Mouse (Mus musculus): Measurements from ENCODE around the gene Mrps27.
"Not testable (repeated sequence)": the region's sequence is repeated elsewhere in the genome, so short reads cannot be mapped to it uniquely, and the experiment has no call there.

Mrps27 gene

GRCm38 (mm10) chr13:99344599-99345575 lies at the start of gene Mrps27, which contains the start of gene Ptcd2:
TSS of gene Mrps27 (plus strand) at chr13:99344786.
TSS of gene Ptcd2 (minus strand) at chr13:99344705.
- DNase-seq (ENCODE audit: low read depth in 1 of 2, low spot score in 2 of 2): peak; percentile 91

- no peak for DNase-seq (ENCODE audit: low read depth in 1 of 2, low spot score in 2 of 2)
Observed at GRCm38 (mm10) chr13:99299921-99300320, 44.7 kb upstream of the Mrps27 start.

- DNase-seq (ENCODE audit: low read depth in 1 of 2, low spot score in 2 of 2): no peak
Observed at GRCm38 (mm10) chr13:99303846-99304245, 40.7 kb upstream of the Mrps27 start.

- no peak for DNase-seq (ENCODE audit: low read depth in 1 of 2, low spot score in 2 of 2)
Observed at GRCm38 (mm10) chr13:99304365-99304764, 40.2 kb upstream of the Mrps27 start.

- DNase-seq (ENCODE audit: low read depth in 1 of 2, low spot score in 2 of 2): no peak
Observed at GRCm38 (mm10) chr13:99305186-99305585, 39.4 kb upstream of the Mrps27 start.

- no peak for DNase-seq (ENCODE audit: low read depth in 1 of 2, low spot score in 2 of 2)
Observed at GRCm38 (mm10) chr13:99306164-99306563, 38.4 kb upstream of the Mrps27 start.

GRCm38 (mm10) chr13:99307930-99308359 lies 36.6 kb upstream of the Mrps27 start:
- no peak for DNase-seq (ENCODE audit: low read depth in 1 of 2, low spot score in 2 of 2)

- DNase-seq (ENCODE audit: low read depth in 1 of 2, low spot score in 2 of 2): no peak
Observed at GRCm38 (mm10) chr13:99308393-99308792, 36.2 kb upstream of the Mrps27 start.

GRCm38 (mm10) chr13:99314098-99314497 lies 30.5 kb upstream of the Mrps27 start:
- no peak for DNase-seq (ENCODE audit: low read depth in 1 of 2, low spot score in 2 of 2)

GRCm38 (mm10) chr13:99314657-99315181 lies 29.9 kb upstream of the Mrps27 start:
- no peak for DNase-seq (ENCODE audit: low read depth in 1 of 2, low spot score in 2 of 2)

GRCm38 (mm10) chr13:99316366-99316765 lies 28.2 kb upstream of the Mrps27 start:
- DNase-seq (ENCODE audit: low read depth in 1 of 2, low spot score in 2 of 2): no peak

- no peak for DNase-seq (ENCODE audit: low read depth in 1 of 2, low spot score in 2 of 2)
Observed at GRCm38 (mm10) chr13:99317058-99317457, 27.5 kb upstream of the Mrps27 start.

GRCm38 (mm10) chr13:99320453-99320852 lies 24.1 kb upstream of the Mrps27 start:
- DNase-seq (ENCODE audit: low read depth in 1 of 2, low spot score in 2 of 2): no peak

GRCm38 (mm10) chr13:99322915-99323314 lies 21.7 kb upstream of the Mrps27 start:
- not testable (repeated sequence) for DNase-seq (ENCODE audit: low read depth in 1 of 2, low spot score in 2 of 2)

GRCm38 (mm10) chr13:99323632-99324336 lies 20.8 kb upstream of the Mrps27 start:
- peak in 1 of 2 experiments; percentile 7 for DNase-seq (ENCODE audit: low read depth in 1 of 2, low spot score in 2 of 2)

GRCm38 (mm10) chr13:99324337-99324685 lies 20.3 kb upstream of the Mrps27 start:
- DNase-seq (ENCODE audit: low read depth in 1 of 2, low spot score in 2 of 2): not testable (repeated sequence)

- no peak for DNase-seq (ENCODE audit: low read depth in 1 of 2, low spot score in 2 of 2)
Observed at GRCm38 (mm10) chr13:99331255-99331654, 13.3 kb upstream of the Mrps27 start.

- DNase-seq (ENCODE audit: low read depth in 1 of 2, low spot score in 2 of 2): peak in 1 of 2 experiments; percentile 41
Observed at GRCm38 (mm10) chr13:99337510-99337909, 7.1 kb upstream of the Mrps27 start.

- DNase-seq (ENCODE audit: low read depth in 1 of 2, low spot score in 2 of 2): no peak
Observed at GRCm38 (mm10) chr13:99341504-99341903, 3.1 kb upstream of the Mrps27 start.

GRCm38 (mm10) chr13:99343876-99344598 lies 549 bp upstream of the Mrps27 start:
- no peak for DNase-seq (ENCODE audit: low read depth in 1 of 2, low spot score in 2 of 2)

GRCm38 (mm10) chr13:99350009-99350408 lies 5.4 kb downstream of the Mrps27 start:
- no peak for DNase-seq (ENCODE audit: low read depth in 1 of 2, low spot score in 2 of 2)

Measured in monocyte, adult 2 months (primary cell).